Mouse (Mus musculus): ENCODE results near the gene Ripply1.
"Not testable (repeated sequence)": the region's sequence is repeated elsewhere in the genome, so short reads cannot be mapped to it uniquely, and the experiment has no call there.

Ripply1 gene

DNA sequence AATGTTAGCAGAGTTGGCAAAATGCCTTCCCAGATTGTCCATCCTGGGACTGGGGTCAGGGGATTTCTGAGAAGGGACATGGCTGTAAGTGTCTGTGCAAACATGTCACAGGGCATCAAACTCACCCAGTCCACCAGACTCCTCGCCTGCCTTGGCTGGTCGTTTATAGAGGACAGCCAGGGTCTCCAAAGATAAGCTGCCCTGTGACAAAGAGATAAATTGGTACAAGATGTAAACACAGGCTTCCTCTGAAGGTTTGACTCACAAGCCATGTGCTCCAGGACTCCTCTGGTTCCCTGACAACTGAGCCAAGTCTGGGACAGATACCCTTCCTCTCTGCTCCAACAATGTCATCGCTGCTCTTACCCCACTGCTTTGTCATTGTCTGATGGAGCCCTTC, 1.2 kb downstream of the Ripply1 start:
- no peak for DNase-seq (ENCODE audit: low spot score)

DNA sequence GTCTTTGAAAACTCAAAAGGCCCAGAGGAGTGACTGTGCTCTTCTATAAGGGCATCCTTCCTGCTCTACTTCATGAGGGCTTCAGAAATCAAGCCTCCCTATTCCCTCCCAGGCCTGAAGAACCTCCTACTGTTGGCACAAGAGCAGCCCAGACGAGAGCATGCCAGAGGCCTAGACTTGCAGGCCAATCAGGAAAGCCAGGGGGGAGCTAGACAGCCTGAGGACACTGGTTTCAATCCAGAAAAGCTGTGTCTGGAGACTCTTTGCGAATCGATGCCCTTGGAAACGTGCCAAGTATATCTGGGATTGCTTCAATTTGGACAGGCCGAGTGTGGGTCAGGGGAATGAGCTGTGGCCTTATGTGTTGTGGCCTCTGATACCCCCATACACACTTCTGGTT, 2.8 kb downstream of the Ripply1 start:
- no peak for DNase-seq (ENCODE audit: low spot score)

- DNase-seq (ENCODE audit: low spot score): no peak
These were observed 3.3 kb downstream of the Ripply1 start for GRCm38 (mm10) chrX:139778886-139779285.

GRCm38 (mm10) chrX:139777357-139777756, 4.8 kb downstream of the Ripply1 start:
- DNase-seq (ENCODE audit: low spot score): no peak

GRCm38 (mm10) chrX:139775084-139775612, 7.0 kb downstream of the Ripply1 start:
- DNase-seq (ENCODE audit: low spot score): no peak

GRCm38 (mm10) chrX:139774309-139775083, 7.7 kb downstream of the Ripply1 start:
- peak; percentile 15 for DNase-seq (ENCODE audit: low spot score)

DNA sequence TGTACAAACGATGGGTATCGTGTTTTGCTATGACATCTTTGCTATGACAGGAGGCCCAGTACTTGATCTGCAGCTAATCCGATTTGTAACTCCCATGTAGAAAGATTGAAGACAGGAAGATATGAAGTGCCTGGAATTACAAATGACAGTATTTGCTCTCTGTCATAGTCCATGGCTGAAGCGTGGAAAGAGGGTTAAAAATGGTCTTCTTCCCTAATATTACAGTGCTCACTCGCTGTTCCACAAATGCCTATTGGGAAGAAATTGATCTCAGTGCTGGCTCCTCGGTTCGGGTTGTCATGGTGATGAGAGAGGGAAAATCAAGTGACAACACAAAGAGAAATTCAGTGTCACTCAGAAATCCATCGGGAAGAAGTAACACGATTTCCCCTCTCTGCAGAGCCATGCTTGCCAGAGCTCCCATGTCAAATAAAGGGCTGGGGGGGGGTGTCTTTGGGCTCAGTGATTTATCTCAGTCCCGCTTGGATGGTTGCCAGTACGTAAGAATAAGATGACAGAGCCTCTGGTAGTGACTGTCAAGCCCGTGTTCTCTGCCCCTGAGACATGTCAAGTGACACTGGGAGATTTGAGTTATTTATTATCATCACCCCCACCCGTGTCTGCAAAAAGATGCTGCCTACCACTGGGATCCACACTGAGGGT, 12.0 kb downstream of the Ripply1 start:
- DNase-seq (ENCODE audit: low spot score): no peak

DNA sequence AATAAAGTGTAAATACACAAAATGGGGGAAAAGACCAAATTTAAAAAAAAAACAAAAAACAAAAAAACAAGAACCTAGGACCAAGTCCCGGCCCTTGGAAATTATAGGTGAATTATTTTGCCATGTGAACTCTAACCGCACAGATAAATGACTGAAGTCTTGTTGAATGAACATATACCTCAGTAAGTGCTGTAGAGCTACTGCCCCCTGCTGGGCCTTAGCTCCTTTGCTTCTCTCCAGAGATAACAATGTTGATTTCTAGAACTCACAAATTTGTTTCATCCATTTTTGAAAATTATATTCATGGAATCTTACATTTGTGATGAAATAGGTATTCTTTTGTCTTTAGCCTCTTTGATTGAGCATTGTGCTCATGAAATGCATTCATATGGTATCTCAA, 19.6 kb downstream of the Ripply1 start:
- peak; percentile 51 for DNase-seq (ENCODE audit: low spot score)

GRCm38 (mm10) chrX:139758634-139759033, 23.5 kb downstream of the Ripply1 start:
- not testable (repeated sequence) for DNase-seq (ENCODE audit: low spot score)

GRCm38 (mm10) chrX:139751855-139752254, 30.3 kb downstream of the Ripply1 start:
- peak; percentile 7 for DNase-seq (ENCODE audit: low spot score)

DNA sequence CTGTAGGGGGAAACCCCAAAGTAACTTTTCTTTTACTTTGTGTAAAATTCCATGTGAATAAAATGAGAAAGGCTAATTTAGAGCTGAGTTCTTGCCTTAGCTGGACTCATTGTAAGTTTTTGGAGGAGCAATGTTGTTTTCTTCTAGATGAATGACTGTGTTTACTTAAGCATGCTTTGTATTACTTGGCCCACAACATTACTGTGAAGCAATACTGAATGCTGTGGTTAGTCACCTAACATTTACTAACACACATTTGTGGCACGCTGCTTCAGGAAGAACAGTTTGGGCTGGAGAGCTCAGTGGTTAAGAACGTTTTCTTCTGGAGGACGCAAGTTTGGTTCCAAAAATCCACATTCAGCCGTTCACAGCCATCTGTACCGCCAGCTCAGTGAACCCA, 45.1 kb downstream of the Ripply1 start:
- no peak for DNase-seq (ENCODE audit: low spot score)

GRCm38 (mm10) chrX:139730541-139730940, 51.6 kb downstream of the Ripply1 start:
- DNase-seq (ENCODE audit: low spot score): no peak

All from layer of hippocampus, adult 11-12 months (tissue).